Mouse (Mus musculus) heart, postnatal 4 days (tissue): ENCODE measurements around the gene Spc24. TPM values are rescaled to one million over a fixed set of nuclear protein-coding genes. Genes with fewer than 3 reads are reported as not detected.
"Not testable (repeated sequence)": the region's sequence is repeated elsewhere in the genome, so short reads cannot be mapped to it uniquely, and the experiment has no call there.

Experiments used
- DNase-seq: peaks from one replicate; pipeline ENCODE4 v3.0.0; 2021
- total RNA-seq, 2 experiments: library from RNA; stranded (reverse); gene quantifications; 2 replicates each; pipeline ENCODE4 v1.2.3; 2021

The Spc24 gene
- 10 to 100 TPM; 37.2 to 38.4 TPM for total RNA-seq

DNA sequence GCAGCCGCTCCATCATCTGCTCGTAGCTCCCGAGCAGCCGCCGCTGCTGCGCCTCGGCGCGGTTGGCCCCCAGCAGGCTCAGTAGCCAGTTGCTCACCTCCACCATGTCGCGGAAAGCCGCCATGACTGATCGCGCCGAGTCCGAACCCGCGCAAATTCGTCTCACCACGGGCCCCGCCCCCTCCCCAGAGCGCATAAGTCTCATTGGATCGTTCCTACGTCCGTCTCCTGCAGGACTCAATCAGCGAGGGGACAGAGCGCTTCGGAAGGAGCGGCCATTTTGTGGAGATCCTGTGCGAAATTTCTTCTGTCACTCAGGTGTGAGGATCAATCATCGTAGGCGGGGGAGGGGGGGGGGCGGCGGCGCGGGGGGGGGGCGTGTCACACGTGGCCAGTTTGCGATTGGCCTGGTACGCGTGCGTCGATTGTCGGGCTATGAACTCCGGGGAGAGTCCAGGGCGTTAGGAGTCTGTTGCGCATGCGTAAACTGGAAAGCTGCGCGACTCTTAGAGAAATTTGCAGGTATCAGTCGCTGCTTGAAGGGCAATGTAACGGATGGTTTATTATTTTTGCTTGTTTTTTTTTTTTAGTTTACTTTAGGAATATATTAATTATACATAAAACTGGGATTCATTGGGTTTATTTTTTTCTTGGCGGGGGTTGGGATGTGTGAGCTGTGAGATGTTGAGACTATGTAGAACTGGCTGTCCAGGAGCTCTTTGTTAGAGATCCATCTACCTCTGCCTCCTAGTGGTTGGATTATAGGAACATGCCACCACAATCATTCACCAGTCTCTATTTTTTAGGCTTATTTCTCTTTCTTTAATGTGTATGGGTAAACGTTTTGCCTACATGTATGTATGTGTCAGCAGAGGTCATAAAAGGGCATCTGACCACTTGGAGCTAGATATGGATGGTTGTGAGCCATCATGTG, at the start of gene Spc24:
Spc24 (minus strand) TSS at position 149 of the 934 bp plus-strand sequence.
- peak; percentile 96 for DNase-seq

DNA sequence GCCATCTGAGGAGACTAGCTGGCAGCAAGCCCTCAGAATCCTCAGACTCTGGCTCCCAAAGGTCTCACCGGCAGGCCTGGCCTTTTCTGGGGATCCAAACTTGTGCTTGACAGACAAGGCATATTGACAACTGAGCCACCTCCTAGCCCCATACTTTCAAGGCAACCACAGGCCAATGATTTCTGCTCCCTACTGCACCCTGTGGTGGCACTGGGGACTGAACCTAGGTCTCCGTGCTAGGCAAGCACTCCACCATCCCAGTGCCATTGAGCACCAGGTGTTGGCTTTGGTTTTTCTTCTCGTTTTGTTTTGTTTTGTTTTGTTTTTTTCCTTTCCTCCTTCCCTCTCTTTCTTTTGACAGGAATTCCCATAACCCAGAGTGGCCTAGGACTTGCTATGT, 48.5 kb upstream of the Spc24 start:
- DNase-seq: no peak

DNA sequence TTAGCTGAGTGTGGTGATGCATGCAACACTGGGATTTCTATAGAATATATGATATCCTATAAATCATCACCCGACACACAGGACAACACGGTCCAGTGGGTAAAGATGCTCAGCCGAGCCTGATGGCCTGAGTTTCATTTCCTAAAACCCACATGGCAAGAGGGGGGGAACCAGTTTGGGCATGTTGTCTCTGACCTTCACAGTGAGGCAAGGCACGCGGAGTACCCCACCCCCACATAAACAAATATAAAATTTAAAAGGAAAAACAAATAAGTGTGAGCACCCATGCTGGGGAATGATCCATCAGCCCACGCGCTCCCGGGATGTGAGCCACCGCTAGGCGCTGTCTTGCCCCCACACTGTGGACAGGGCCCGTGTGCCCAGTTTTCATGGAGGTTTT, 46.9 kb upstream of the Spc24 start:
- DNase-seq: no peak

DNA sequence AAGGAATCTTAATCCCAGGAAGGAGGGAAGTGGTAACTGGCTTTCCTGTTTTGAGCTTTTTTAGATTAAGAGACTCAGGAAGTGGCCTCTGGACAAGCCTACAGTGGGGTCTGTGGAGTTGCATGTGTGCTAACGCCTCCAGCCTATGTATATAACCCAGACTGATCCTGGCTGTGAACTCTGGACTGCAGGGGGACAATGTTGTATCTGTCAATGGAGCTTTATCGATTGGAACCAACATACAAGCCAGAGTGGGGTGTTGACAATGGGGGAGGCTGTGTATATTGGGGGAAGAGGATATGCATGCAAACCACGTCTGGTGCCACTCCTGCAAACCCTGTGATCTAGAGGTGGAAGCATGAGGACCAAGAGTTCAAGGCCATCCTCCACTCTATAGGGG, 46.3 kb upstream of the Spc24 start:
- DNase-seq: no peak

DNA sequence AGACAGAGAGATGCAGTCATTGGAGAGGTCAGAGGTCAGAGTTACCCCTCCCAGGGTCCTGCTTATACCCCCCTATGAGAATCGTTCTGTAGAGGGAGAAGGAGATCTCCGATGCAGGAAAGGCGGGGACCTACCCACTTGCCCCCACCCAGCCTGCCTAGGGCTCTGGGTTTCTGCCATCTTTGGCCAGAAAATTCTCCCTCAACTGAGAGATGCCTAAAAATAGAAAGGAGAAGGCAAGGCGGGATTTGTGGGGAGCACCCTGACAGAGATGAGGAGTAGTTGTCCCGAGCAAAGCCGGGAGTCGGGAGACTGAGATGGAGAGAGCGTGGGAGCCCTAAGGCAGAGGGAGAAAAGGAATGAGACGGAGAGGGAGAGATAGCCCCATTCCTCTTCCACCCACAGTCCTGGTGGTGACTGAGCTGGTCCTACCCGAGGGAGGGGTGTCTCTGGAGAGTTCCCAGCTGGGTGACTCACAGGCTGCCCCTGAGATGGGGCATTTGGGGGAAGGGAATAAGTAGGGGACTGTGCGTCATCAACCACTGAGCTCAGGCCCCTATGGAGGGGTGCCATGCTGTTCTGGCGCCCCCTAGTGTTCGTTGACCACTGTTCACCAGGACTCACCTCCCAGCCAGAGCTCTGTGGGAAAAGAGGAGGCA, 44.0 kb upstream of the Spc24 start:
- DNase-seq: peak; percentile 94

DNA sequence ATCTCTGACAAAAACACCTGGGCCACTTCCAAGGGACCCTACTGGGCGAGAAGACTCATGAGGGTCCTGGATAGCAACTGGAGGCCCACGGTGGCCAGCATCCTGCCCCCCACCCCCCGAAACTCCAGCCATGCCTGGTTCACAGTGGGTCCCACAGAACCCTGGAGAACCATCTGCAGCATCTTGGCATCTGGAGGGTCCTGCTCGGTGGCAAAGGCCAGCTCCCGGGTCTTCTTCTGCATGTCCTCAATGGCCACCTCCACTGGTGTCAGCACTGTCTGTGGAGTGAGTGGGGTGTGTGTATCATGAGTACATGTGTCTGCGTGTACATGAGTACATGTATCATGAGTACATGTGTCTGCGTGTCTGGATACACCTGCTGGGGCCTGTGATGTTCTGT, 41.5 kb upstream of the Spc24 start:
- DNase-seq: no peak

GRCm38 (mm10) chr9:21801121-21801520, 41.0 kb upstream of the Spc24 start:
- DNase-seq: no peak

- no peak for DNase-seq
Measured at GRCm38 (mm10) chr9:21799010-21799350, 38.9 kb upstream of the Spc24 start.

- DNase-seq: peak; percentile 94
Measured at GRCm38 (mm10) chr9:21798345-21799009, 38.4 kb upstream of the Spc24 start, which contains the start of gene Kank2. Gene Kank2 (minus strand): TSS chr9:21798744.

- peak; percentile 81 for DNase-seq
Measured at GRCm38 (mm10) chr9:21797921-21798344, 37.8 kb upstream of the Spc24 start.

- no peak for DNase-seq
Measured at GRCm38 (mm10) chr9:21796919-21797318, 36.8 kb upstream of the Spc24 start.

- peak; percentile 50 for DNase-seq
Measured at GRCm38 (mm10) chr9:21796259-21796658, 36.2 kb upstream of the Spc24 start.

DNA sequence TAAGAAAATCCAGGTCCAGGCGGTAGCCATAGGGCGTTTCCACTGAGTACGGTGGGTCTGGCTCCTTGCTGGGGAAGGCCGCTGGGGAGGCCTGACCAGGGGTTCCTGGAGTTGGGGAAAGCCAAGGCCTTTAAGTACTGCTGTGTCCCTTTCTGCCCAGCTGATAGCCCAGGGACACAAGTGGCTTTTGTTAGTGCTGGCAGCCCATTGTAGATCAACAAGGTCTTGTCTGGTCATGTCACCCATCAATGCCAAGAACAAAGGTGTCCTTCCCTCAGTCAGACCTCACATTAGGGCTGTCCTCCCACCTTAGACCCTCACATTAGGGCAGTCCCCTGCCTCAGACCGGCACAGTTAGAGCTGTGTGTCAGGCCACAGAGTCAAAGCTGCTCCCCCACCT, 35.5 kb upstream of the Spc24 start:
- DNase-seq: no peak

- DNase-seq: no peak
Measured at GRCm38 (mm10) chr9:21794925-21795324, 34.8 kb upstream of the Spc24 start.

DNA sequence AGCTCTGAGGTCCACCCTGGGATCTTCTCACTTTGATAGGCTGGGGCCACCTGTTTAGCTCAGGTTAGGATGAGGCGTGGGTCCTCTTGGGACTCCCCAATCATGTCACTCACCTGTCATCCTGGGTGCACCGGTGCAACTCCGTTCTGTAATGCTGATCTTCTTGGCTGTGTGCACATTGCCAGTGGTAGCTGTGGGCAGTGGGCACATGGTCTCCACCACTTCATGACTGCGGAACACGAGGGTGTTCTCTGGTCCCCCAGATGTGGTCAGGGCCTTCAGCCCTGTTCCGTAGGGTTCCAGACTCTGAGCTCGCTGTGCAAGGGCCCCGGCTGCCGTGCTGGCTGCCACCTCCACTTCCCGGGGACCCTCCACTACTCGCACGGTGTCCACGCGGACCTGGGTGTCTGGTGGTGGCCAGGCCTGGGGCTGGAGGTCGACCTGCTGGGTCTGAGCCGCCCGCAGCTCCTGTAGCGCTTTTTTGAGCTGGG, 34.3 kb upstream of the Spc24 start:
- DNase-seq: no peak

DNA sequence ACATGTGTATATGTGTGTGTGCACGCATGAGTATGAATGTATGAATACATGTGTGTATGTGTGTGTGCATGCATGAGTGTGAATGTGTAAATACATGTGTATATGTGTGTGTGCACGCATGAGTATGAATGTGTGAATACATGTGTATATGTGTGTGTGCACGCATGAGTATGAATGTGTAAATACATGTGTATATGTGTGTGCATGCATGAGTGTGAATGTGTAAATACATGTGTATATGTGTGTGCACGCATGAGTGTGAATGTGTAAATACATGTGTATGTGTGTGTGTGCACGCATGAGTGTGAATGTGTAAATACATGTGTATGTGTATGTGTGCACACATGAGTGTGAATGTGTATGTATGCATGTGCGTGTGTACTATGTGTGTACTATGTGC, 33.4 kb upstream of the Spc24 start:
- not testable (repeated sequence) for DNase-seq

GRCm38 (mm10) chr9:21792644-21793043, 32.5 kb upstream of the Spc24 start:
- peak; percentile 59 for DNase-seq

GRCm38 (mm10) chr9:21791861-21792260, 31.8 kb upstream of the Spc24 start:
- peak; percentile 79 for DNase-seq

GRCm38 (mm10) chr9:21788234-21788633, 28.1 kb upstream of the Spc24 start:
- no peak for DNase-seq

DNA sequence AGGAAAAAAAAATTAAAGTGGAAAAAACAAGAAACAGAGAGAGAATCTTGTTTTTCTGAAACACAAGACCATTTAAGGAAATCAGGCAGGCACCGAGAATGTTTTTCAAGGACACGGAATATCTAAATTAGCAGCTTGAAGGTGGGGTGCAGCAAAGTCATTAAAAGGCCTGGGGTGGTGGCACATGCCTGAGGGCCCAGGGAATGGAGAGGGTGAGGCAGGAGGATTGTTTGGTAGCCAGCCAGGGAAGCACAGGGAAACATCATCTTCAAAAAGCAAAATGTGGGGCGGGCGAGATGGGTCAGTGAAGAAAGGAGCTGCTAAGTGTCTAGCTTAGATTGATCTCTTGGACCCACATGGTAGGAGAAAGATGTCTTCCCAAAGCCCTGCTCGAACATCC, 27.6 kb upstream of the Spc24 start:
- no peak for DNase-seq

- DNase-seq: peak; percentile 78
Measured at GRCm38 (mm10) chr9:21786906-21787305, 26.8 kb upstream of the Spc24 start.

DNA sequence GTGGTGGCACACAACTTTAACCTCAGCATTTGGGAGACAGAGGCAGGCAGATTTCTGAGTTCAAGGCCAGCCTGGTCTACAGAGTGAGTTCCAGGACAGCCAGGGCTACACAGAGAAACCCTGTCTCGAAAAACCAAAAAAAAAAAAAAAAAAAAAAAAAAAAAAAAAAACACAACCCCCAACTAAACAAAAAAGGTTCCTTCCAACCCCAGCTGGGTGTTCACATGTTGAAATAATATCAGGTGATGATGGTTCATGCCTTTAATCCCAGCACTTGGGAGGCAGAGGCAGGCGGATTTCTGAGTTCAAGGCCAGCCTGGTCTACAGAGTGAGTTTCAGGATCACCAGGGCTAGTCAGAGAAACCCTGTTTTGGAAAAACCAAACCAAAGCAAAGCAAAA, 26.2 kb upstream of the Spc24 start:
- DNase-seq: not testable (repeated sequence)
